ENCODE assay signal across 18 mouse cellular contexts in the genomic region with DNA sequence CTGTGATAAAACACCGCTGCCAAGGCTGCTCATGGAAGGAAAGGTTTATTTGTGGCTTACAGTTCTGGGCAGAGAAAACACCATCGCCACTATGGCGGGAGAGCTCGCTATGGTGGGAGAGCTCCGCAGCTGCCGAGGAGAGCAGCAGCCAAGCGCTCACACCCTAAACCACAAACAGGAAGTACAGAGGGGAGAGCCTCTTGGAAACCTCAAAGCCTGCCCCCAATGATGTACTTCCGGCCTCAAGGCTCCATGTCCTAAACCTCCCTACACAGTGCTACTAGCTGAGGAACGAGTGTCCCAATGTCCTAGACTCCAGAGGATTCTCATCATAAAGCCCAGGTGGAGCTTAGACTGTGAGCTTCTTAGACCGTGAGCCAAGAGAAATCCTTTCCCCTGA.
DNase-seq lines count a peak whose midpoint lies in the region; ATAC-seq and TF ChIP-seq lines count a peak whose summit lies in the region.
"Had no signal": no experiment of that assay in that cellular context is flagged by ENCODE, and none has a peak within 500 bp of the region (broad histone marks: within the 10 kb centered on the region; RNA-seq: fewer than 3 reads in every experiment).

No protein-coding gene starts in this region.

- H3K4me2 ChIP-seq in CH12.LX (ENCODE audit: insufficient read depth, low read depth, poor library complexity, severe bottlenecking) = no peak overlapping the region
- H3K4me2 ChIP-seq: embryonic facial prominence, embryonic 12.5 days; heart, embryonic 12.5 days; liver, embryonic 13.5 days had no signal

- ATAC-seq in granulocyte monocyte progenitor cell, adult 5-6 weeks (replicated peaks; ENCODE audit: poor library complexity, severe bottlenecking) = peak; percentile 96
- ATAC-seq: forebrain, postnatal 0 days had no signal

- H3K27ac ChIP-seq in CH12.LX (ENCODE audit: insufficient read depth, low read depth) = no peak overlapping the region
- H3K27ac ChIP-seq: embryonic facial prominence, embryonic 12.5 days; liver, embryonic 13.5 days; midbrain, embryonic 10.5 days had no signal

- no peak overlapping the region for H3K9ac ChIP-seq in CH12.LX (ENCODE audit: insufficient read depth, low read depth)
- H3K9ac ChIP-seq: embryonic facial prominence, embryonic 12.5 days; forebrain, postnatal 0 days; heart, embryonic 12.5 days; liver, embryonic 13.5 days had no signal

- H3K79me2 ChIP-seq in CH12.LX (replicated peaks; ENCODE audit: control insufficient read depth, extremely low read depth, insufficient read depth, poor library complexity, severe bottlenecking) = no peaks in the 10 kb centered on the region

- peak; percentile 8 for DNase-seq in lung, postnatal 25 days (ENCODE audit: low spot score)
- no peak for DNase-seq in lung, adult 18-20 months
- peak; percentile 48 for DNase-seq in CH12.LX (ENCODE audit: extremely low read depth)
- peak; percentile 15 for DNase-seq in naive thymus-derived CD4-positive, alpha-beta T cell, adult 2 months (ENCODE audit: low read depth)
- no peak for DNase-seq in cerebellum, postnatal 25 days
- no peak for DNase-seq in kidney, postnatal 36 days
- no peak for DNase-seq in layer of hippocampus, postnatal 10 days (ENCODE audit: low spot score in 2 of 2)
- DNase-seq: adrenal gland, adult 8-10 months; cerebellum, adult 18-20 months; forebrain, postnatal 0 days; heart, postnatal 36 days; liver, embryonic 13.5 days; lung, postnatal 10 days had no signal

- no peaks in the 10 kb centered on the region for H3K27me3 ChIP-seq in CH12.LX (replicated peaks)
- H3K27me3 ChIP-seq: embryonic facial prominence, embryonic 12.5 days; liver, embryonic 13.5 days had no signal

- no peak overlapping the region for H3K4me3 ChIP-seq in CH12.LX (replicated peaks in 1 of 3; ENCODE audit: low read depth in 2 of 3, low read length in 2 of 3, poor library complexity in 1 of 3)
- H3K4me3 ChIP-seq: embryonic facial prominence, embryonic 12.5 days; heart, embryonic 12.5 days; liver, embryonic 13.5 days; midbrain, embryonic 10.5 days had no signal

- H3K9me3 ChIP-seq in CH12.LX (replicated peaks; ENCODE audit: low read length) = peaks cover 24% of the 10 kb centered on the region
- H3K9me3 ChIP-seq: midbrain, embryonic 10.5 days had no signal

- TF ChIP-seq RAD21 in CH12.LX (IDR thresholded peaks at IDR 0.05; ENCODE audit: low read depth, low read length) = no peak

- dilution Hi-C loops in CH12.LX (cut with MboI; ENCODE audit: extremely low pct_ligation_motif_present, extremely low pct_unique_long_range_greater_than_20kb, low sequenced_read_pairs) = no loop called here

- TF ChIP-seq EP300 in CH12.LX (IDR thresholded peaks at IDR 0.05; ENCODE audit: low read length) = no peak

- peaks cover 4 to 16% of the 10 kb centered on the region in 2 experiments; a peak in 3 of 4 replicates for H3K4me1 ChIP-seq in CH12.LX (ENCODE audit: control insufficient read depth in 1 of 2, insufficient read depth in 2 of 2)
- H3K4me1 ChIP-seq: heart, embryonic 12.5 days; liver, embryonic 13.5 days had no signal

- no peaks in the 10 kb centered on the region for H3K36me3 ChIP-seq in CH12.LX (replicated peaks in 1 of 2; ENCODE audit: control insufficient read depth in 1 of 2, insufficient read depth in 1 of 2, low read length in 1 of 2)
- H3K36me3 ChIP-seq: embryonic facial prominence, embryonic 12.5 days; G1E; heart, embryonic 12.5 days; liver, embryonic 13.5 days; midbrain, embryonic 10.5 days had no signal

- no peak for TF ChIP-seq POLR2A in CH12.LX (IDR thresholded peaks at IDR 0.05; ENCODE audit: low read depth, low read length)

- in situ Hi-C loops in CH12.LX (cut with MboI; ENCODE audit: low pct_ligation_motif_present, low pct_unique_long_range_greater_than_20kb, low sequenced_read_pairs) = no loop called here

- TF ChIP-seq CTCF in CH12.LX (conservative IDR thresholded peaks at IDR 0.05 in 1 of 2, IDR thresholded peaks at IDR 0.05 in 1 of 2; ENCODE audit: low read depth in 2 of 2, low read length in 2 of 2) = no peak

TF ChIP-seq in CH12.LX, 34 proteins besides CTCF, POLR2A, EP300 and RAD21:
- TF ChIP-seq ELF1 (IDR thresholded peaks at IDR 0.05; ENCODE audit: low read depth, low read length) = no peak
- 0 out of 2 replicates have a peak, but pooled peaks have one; percentile 13 for TF ChIP-seq BHLHE40 (IDR thresholded peaks at IDR 0.05; ENCODE audit: low read depth, low read length)
TF ChIP-seq in CH12.LX: peak in this region for 1.

Comparison
In these comparisons a context has a peak if more than half of its experiments do, and no peak if none do; other contexts are left out.
1. DNase-seq: peak in lung, postnatal 25 days (single experiment), CH12.LX (single experiment) and naive thymus-derived CD4-positive, alpha-beta T cell, adult 2 months (single experiment); none in lung, adult 18-20 months (0 of 2), cerebellum, postnatal 25 days (0 of 2), kidney, postnatal 36 days (0 of 2) and layer of hippocampus, postnatal 10 days (0 of 2).